Mouse (Mus musculus): Measurements from ENCODE around the gene Pkd2l1.

- TF ChIP-seq CTCF (IDR thresholded peaks at IDR 0.05; ENCODE audit: control insufficient read depth, insufficient read depth, low read length) (no peak), POLR2A (IDR thresholded peaks at IDR 0.05; ENCODE audit: borderline replicate concordance, control insufficient read depth, low read depth, low read length) (no peak)
Measured at GRCm38 (mm10) chr19:44135960-44136485, 56.2 kb downstream of the Pkd2l1 start.

Data from bone marrow, adult 2 months (tissue).